Mouse (Mus musculus): ENCODE measurements around the gene Ptpn4. TPM values are rescaled to one million over a fixed set of nuclear protein-coding genes. Genes with fewer than 3 reads are reported as not detected.

Gene Ptpn4
- polyA plus RNA-seq, 1 experiment from 2014 or later = 15.0 TPM

DNA sequence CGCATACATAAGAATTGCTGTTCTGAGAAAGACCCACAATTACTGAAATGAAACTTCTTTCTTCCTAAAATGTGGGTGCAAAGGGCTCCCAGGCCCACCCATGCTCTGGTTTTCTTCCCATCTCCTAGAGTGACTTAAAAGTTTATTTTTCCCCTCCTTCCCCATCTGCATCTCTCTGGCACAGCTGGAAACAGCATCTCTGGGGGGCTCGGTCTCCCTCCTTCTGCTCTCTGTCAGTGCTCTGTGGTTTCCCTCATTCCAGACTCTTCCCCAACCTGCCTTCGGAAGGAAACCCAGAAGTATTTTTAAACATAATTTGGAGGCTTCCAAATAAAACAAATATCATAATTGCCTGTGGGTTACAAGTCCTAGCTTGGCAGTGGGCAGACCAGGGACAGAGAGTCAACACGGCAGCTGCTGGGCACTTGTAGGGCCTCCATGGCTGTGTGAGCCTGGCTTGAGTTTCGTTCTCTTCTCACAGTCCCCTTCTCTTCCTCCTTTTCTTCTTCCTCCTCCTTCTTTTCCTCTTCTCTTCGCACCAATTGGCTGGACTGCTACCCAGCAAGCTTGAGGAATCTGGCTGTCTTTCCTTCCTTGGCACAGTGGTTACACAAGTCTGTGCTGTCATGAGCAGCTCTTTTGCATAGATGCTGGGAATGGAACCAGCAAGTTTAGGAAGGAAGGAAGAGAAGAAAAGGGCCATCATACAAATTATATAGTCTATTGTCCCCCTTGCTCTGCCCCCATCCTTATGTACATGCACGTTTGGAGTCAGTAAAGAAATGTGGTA lies 26.3 kb upstream of the Ptpn4 start:
- no peak overlapping the region for H3K4me2 ChIP-seq (ENCODE audit: low read length)
- H3K4me3 ChIP-seq (replicated peaks; ENCODE audit: low read length) = no peak overlapping the region
- no peaks in the 10 kb centered on the region for H3K9me3 ChIP-seq (ENCODE audit: control insufficient read depth, low read length)
- H3K27ac ChIP-seq (ENCODE audit: low read length) = no peak overlapping the region
- H3K27me3 ChIP-seq (replicated peaks; ENCODE audit: control insufficient read depth, insufficient read depth, low read length) = no peaks in the 10 kb centered on the region
- ATAC-seq = peak; percentile 78
- 66% methylated on average over 7 of the region's 7 CpGs for WGBS
- H3K4me1 ChIP-seq (replicated peaks; ENCODE audit: control insufficient read depth, insufficient read depth, low read length) = peaks cover under 1% of the 10 kb centered on the region; the same call in 1 of the 2 replicates
- H3K36me3 ChIP-seq (ENCODE audit: control insufficient read depth, insufficient read depth) = no peaks in the 10 kb centered on the region
- H3K9ac ChIP-seq (replicated peaks; ENCODE audit: low read depth, low read length) = no peak overlapping the region

DNA sequence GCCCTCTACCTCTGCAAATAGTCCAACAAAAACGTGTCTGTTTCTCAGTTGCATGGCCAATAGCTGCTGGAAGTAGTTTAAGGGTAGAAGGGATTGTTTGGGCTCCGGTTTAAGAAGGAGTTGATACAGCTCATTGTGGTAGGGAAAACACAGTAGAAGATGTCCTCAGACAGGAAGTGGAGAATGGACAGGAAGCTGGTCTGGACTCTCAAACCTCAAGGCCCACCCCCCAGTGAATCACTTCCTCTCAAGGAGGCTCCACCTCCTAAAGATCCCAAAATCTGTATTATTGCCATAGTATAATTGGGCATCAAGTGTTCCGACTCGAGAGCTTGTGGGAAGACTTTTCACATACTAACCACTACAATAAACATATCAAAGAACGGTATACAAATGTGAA lies 22.2 kb upstream of the Ptpn4 start:
- H3K27me3 ChIP-seq (replicated peaks; ENCODE audit: control insufficient read depth, insufficient read depth, low read length) = no peaks in the 10 kb centered on the region
- WGBS = 85% methylated on average over 5 of the region's 5 CpGs
- no peaks in the 10 kb centered on the region for H3K4me1 ChIP-seq (replicated peaks; ENCODE audit: control insufficient read depth, insufficient read depth, low read length)
- no peak for ATAC-seq
- no peaks in the 10 kb centered on the region for H3K36me3 ChIP-seq (ENCODE audit: control insufficient read depth, insufficient read depth)
- no peak overlapping the region for H3K9ac ChIP-seq (replicated peaks; ENCODE audit: low read depth, low read length)
- H3K27ac ChIP-seq (ENCODE audit: low read length) = no peak overlapping the region
- H3K9me3 ChIP-seq (ENCODE audit: control insufficient read depth, low read length) = peaks cover 2% of the 10 kb centered on the region
- no peak overlapping the region for H3K4me3 ChIP-seq (replicated peaks; ENCODE audit: low read length)
- H3K4me2 ChIP-seq (ENCODE audit: low read length) = no peak overlapping the region

DNA sequence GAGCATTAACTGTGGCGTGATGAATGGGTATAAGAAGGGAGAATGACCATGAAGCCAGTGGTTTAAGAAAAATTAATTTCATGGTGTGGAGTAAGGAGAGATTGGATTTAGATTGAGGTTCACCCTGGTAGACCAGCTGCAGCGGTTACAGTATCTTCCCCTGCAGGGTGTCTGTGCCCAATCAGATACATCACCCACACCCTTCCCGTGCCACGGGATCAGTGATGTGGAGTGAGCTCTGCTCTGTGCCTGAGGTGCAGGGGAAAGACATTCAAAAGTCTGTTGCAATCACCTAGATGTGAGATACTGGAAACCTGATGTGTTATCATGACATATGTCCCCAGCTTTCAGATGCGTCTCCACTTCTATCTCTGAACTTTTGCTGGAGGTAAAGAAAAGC lies 15.6 kb upstream of the Ptpn4 start:
- H3K27me3 ChIP-seq (replicated peaks; ENCODE audit: control insufficient read depth, insufficient read depth, low read length) = no peaks in the 10 kb centered on the region
- no peak for ATAC-seq
- peaks cover 2% of the 10 kb centered on the region for H3K9me3 ChIP-seq (ENCODE audit: control insufficient read depth, low read length)
- H3K4me1 ChIP-seq (replicated peaks; ENCODE audit: control insufficient read depth, insufficient read depth, low read length) = no peaks in the 10 kb centered on the region
- 92% methylated on average over 5 of the region's 5 CpGs for WGBS
- no peak overlapping the region for H3K9ac ChIP-seq (replicated peaks; ENCODE audit: low read depth, low read length)
- H3K36me3 ChIP-seq (ENCODE audit: control insufficient read depth, insufficient read depth) = no peaks in the 10 kb centered on the region
- no peak overlapping the region for H3K4me2 ChIP-seq (ENCODE audit: low read length)
- no peak overlapping the region for H3K27ac ChIP-seq (ENCODE audit: low read length)
- no peak overlapping the region for H3K4me3 ChIP-seq (replicated peaks; ENCODE audit: low read length)

DNA sequence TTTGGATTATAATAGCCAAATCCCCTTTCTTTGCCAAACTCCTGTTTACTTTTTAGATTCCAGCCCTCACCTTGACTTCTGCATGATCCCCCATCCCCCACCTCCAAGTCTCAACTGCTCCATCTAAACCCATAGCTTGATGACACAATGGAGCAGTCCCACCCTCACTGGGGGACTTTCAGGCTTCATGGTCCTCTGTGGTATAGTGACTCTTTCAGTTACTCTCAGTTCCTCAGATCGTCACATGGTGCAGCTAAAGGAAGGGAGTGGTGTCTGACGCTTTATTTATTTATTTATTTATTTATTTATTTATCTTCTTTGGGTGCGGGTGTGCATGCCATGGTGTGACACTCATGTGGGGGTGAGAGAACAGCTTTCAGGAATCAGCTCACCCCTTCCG lies 14.9 kb upstream of the Ptpn4 start:
- H3K4me2 ChIP-seq (ENCODE audit: low read length) = no peak overlapping the region
- 91% methylated on average over 4 of the region's 4 CpGs for WGBS

DNA sequence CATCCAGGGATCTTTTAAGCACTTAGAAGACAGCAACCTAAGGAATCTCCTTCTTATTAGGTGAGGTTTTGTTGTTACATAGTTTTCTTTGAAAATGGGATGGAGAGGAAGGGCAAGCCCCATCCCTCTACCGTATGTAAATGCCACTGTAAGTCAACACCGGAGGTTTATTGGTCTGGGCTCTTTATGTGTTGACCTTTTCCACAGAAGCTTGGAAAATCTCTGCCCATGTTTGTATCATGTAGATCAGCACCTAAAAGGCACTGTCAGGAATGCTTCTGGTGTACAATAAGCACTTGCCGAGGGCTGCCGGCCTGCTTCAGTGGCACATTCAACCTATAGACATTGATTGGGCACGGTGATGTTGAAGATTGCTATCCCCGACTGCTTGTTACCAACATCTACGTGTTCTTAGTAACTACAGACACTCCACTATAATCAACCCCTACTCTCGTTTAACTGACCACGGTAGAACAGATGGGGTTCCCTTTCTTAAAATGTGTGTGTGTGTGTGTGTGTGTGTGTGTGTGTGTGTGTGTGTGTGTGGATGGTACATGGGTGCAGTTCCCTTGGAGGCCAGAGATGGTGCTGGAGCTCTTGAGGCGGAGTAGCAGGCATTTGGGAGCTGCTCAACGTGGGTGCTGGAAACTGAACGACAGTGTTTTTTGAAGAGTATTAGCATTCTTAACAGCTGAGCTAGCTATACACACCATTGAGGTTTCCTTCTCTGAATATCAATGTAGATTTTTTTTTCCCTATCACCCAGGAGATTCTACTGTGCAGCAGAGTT lies 11.9 kb upstream of the Ptpn4 start:
- no peak overlapping the region for H3K4me2 ChIP-seq (ENCODE audit: low read length)
- 91% methylated on average over 12 of the region's 12 CpGs for WGBS
- no peak overlapping the region for H3K27ac ChIP-seq (ENCODE audit: low read length)
- H3K9me3 ChIP-seq (ENCODE audit: control insufficient read depth, low read length) = no peaks in the 10 kb centered on the region
- no peak overlapping the region for H3K9ac ChIP-seq (replicated peaks; ENCODE audit: low read depth, low read length)
- H3K36me3 ChIP-seq (ENCODE audit: control insufficient read depth, insufficient read depth) = no peaks in the 10 kb centered on the region
- no peak overlapping the region for H3K4me3 ChIP-seq (replicated peaks; ENCODE audit: low read length)
- H3K27me3 ChIP-seq (replicated peaks; ENCODE audit: control insufficient read depth, insufficient read depth, low read length) = no peaks in the 10 kb centered on the region
- no peak for ATAC-seq
- no peaks in the 10 kb centered on the region for H3K4me1 ChIP-seq (replicated peaks; ENCODE audit: control insufficient read depth, insufficient read depth, low read length)

More for the DNA sequence above, 14.9 kb upstream of the Ptpn4 start:
- no peaks in the 10 kb centered on the region for H3K4me1 ChIP-seq (replicated peaks; ENCODE audit: control insufficient read depth, insufficient read depth, low read length)
- no peaks in the 10 kb centered on the region for H3K9me3 ChIP-seq (ENCODE audit: control insufficient read depth, low read length)
- no peak overlapping the region for H3K9ac ChIP-seq (replicated peaks; ENCODE audit: low read depth, low read length)
- no peaks in the 10 kb centered on the region for H3K36me3 ChIP-seq (ENCODE audit: control insufficient read depth, insufficient read depth)
- H3K27ac ChIP-seq (ENCODE audit: low read length) = no peak overlapping the region
- no peaks in the 10 kb centered on the region for H3K27me3 ChIP-seq (replicated peaks; ENCODE audit: control insufficient read depth, insufficient read depth, low read length)
- no peak for ATAC-seq
- H3K4me3 ChIP-seq (replicated peaks; ENCODE audit: low read length) = no peak overlapping the region

DNA sequence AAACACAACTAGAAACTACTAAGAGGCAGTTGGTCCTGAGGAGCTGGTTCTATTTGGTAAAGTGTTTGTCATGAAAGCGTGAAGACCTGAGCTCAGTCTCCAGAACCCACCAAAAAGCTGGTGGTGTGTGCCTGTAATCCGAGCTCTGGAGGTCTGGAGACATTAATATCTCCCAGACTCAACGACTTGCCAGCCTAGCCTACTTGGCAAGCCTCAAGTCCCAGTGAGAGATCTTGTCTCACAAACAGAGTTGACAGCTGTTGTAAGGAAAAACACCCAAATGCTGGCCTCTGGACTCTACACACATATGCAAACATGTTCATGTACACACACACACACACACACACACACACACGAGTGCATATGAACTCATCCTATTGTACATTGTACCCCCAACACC lies 7.9 kb upstream of the Ptpn4 start:
- Histone ChIP-seq H3K36me3 (ENCODE audit: control insufficient read depth, insufficient read depth) (no peaks in the 10 kb centered on the region), H3K4me1 (replicated peaks; ENCODE audit: control insufficient read depth, insufficient read depth, low read length) (no peaks in the 10 kb centered on the region), H3K4me3 (replicated peaks; ENCODE audit: low read length) (no peak overlapping the region), H3K9me3 (ENCODE audit: control insufficient read depth, low read length) (no peaks in the 10 kb centered on the region), H3K4me2 (ENCODE audit: low read length) (no peak overlapping the region), H3K27ac (ENCODE audit: low read length) (no peak overlapping the region), H3K9ac (replicated peaks; ENCODE audit: low read depth, low read length) (no peak overlapping the region), H3K27me3 (replicated peaks; ENCODE audit: control insufficient read depth, insufficient read depth, low read length) (no peaks in the 10 kb centered on the region)
- no peak for ATAC-seq
- 79% methylated on average over 4 of the region's 4 CpGs for WGBS

DNA sequence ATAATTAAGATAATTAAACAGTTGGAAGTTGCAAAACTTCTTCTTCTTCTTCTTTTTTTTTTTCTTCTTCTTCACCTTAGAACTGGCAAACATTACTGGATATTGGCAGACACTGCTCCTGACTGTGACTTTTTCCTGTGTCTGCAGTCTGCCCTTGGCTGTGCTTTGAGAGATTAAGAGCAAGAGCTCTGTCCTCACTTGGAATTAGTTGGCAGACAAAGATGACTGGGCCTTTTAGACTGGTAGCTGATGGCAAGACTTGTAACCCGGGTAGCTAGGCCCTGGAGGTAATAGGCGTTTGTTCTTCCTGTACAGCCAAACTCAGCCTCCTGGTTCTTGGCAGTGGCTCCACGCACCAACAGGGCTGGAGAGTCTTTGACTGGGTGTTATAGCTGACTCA lies 5.7 kb upstream of the Ptpn4 start:
- no peaks in the 10 kb centered on the region for H3K4me1 ChIP-seq (replicated peaks; ENCODE audit: control insufficient read depth, insufficient read depth, low read length)
- no peak overlapping the region for H3K27ac ChIP-seq (ENCODE audit: low read length)
- H3K9me3 ChIP-seq (ENCODE audit: control insufficient read depth, low read length) = no peaks in the 10 kb centered on the region
- no peak for ATAC-seq
- H3K36me3 ChIP-seq (ENCODE audit: control insufficient read depth, insufficient read depth) = no peaks in the 10 kb centered on the region
- H3K9ac ChIP-seq (replicated peaks; ENCODE audit: low read depth, low read length) = no peak overlapping the region
- 79% methylated on average over 3 of the region's 3 CpGs for WGBS
- H3K4me3 ChIP-seq (replicated peaks; ENCODE audit: low read length) = no peak overlapping the region
- no peak overlapping the region for H3K4me2 ChIP-seq (ENCODE audit: low read length)
- H3K27me3 ChIP-seq (replicated peaks; ENCODE audit: control insufficient read depth, insufficient read depth, low read length) = no peaks in the 10 kb centered on the region

DNA sequence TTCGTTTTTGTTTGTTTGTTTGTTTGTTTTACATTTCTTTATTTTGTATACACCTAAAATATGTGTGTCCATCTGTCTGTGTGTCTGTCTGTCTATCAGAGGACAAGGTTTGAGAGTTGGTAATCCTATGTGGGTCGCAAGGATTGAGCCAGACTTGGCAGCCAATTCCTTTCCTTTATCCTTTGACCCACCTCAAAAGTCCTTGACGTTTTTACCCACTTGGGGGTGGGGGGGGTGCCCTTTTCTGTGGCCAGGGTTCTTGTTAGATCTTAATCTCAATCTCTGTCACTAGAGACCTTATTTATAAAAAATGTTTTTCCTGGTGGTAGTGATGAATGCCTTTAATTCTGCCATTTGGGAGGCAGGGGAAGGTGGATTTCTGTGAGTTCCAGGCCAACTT lies 828 bp upstream of the Ptpn4 start:
- no peaks in the 10 kb centered on the region for H3K27me3 ChIP-seq (replicated peaks; ENCODE audit: control insufficient read depth, insufficient read depth, low read length)
- no peak for ATAC-seq
- peaks cover 9% of the 10 kb centered on the region for H3K4me1 ChIP-seq (replicated peaks; ENCODE audit: control insufficient read depth, insufficient read depth, low read length)
- H3K4me2 ChIP-seq (ENCODE audit: low read length) = peak overlapping the region; percentile 55
- H3K9ac ChIP-seq (replicated peaks; ENCODE audit: low read depth, low read length) = no peak overlapping the region
- no peak overlapping the region for H3K4me3 ChIP-seq (replicated peaks; ENCODE audit: low read length)
- WGBS = 36% methylated on average over 3 of the region's 3 CpGs
- H3K36me3 ChIP-seq (ENCODE audit: control insufficient read depth, insufficient read depth) = no peaks in the 10 kb centered on the region
- H3K9me3 ChIP-seq (ENCODE audit: control insufficient read depth, low read length) = no peaks in the 10 kb centered on the region
- H3K27ac ChIP-seq (ENCODE audit: low read length) = no peak overlapping the region

DNA sequence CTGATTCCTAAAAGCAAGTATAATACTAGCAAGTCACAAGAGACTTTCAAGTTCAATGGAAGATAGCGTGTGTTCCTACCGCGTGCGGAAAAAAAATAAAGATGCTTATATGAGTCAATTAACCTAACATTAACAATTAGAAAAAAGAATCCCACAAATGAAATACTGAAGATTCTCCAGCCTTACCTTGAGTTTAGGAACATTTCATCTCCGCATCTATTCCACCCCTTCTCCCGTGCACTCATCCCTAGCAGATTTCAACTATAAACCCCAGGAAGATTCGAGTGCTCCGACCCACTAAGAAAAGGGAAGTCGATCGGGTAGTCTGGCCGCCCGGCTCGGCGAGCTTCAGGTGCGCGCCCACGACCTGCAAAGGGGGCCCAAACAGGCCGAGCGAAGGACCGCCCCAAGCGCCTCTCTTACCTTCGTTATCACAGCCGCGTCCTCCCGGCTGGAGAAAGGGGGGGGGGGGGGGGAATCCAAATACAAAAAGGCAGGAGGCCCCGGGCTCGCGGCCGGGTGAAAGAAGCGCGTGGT lies 866 bp downstream of the Ptpn4 start:
- Histone ChIP-seq H3K36me3 (ENCODE audit: control insufficient read depth, insufficient read depth) (no peaks in the 10 kb centered on the region), H3K9ac (replicated peaks; ENCODE audit: low read depth, low read length) (peak overlapping the region; percentile 84), H3K27ac (ENCODE audit: low read length) (peak overlapping the region; percentile 95), H3K4me2 (ENCODE audit: low read length) (peak overlapping the region; percentile 78), H3K4me3 (replicated peaks; ENCODE audit: low read length) (peak overlapping the region; percentile 89), H3K27me3 (replicated peaks; ENCODE audit: control insufficient read depth, insufficient read depth, low read length) (no peaks in the 10 kb centered on the region), H3K9me3 (ENCODE audit: control insufficient read depth, low read length) (no peaks in the 10 kb centered on the region), H3K4me1 (replicated peaks; ENCODE audit: control insufficient read depth, insufficient read depth, low read length) (peaks cover 12% of the 10 kb centered on the region)
- WGBS = under 1% methylated on average over 30 of the region's 31 CpGs
- no peak; the same call in 1 of the 2 replicates for ATAC-seq
